Mouse (Mus musculus): ENCODE results near the gene Pard3. TPM values are rescaled to one million over a fixed set of nuclear protein-coding genes. Genes with fewer than 3 reads are reported as not detected.
A peak's percentile ranks its signal among the peaks of the same experiment; 100 is the strongest.

Pard3 gene
- polyA plus RNA-seq, 1 experiment from 2014 or later, result 14.6 TPM

DNA sequence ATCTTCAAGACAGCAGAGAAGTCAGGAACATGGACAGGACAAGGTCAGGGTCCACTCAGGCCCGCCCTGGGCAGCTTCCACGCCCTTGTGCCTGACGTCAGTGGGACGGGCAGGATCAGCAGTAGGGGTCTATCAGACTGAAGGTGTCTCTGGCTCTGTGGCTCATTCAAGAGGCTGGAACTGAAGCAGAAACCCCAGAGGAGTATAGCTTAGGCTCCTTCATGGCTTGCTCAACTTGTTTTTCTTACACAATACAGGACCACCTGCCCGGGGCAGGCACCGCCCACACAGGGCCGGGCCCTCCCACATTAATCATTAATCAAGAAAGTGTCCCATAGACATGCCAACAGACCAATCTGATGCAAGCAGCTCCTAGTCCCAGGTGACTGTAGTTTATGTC, 12.8 kb downstream of the Pard3 start:
- 88% methylated on average over 7 of the region's 7 CpGs for WGBS

DNA sequence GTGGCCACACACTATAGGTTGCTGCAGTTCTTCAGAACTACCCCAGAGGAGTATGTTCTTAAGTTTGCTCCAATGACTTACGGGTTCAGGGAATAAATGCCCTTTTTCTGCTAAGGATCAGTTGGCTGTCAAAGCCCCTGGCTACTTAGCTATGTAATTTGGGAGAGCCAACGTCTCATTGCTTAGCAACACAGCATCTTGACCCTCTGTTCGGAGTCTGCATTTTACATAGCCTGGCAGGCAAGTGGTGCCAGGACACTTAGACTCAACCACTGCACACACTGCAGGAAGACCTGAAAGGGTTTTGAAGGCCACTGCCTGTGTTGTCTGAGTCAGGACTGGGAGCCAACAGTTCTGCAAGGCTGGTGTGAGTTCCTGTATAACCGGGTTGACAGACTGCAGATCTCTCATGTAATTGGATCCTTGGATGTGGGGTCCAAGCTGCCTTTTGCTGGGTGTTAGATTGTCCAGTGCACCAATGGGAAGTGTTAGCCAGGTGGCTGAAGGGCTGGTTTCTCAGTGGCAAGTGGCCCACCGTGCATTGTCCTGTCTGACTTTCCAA, 15.6 kb downstream of the Pard3 start:
- H3K9me3 ChIP-seq (replicated peaks; ENCODE audit: control insufficient read depth, low read length, poor library complexity, severe bottlenecking), result no peaks in the 10 kb centered on the region
- H3K4me1 ChIP-seq (ENCODE audit: control insufficient read depth, insufficient read depth, low read length), result peaks cover 19% of the 10 kb centered on the region
- no peaks in the 10 kb centered on the region for H3K36me3 ChIP-seq (ENCODE audit: control insufficient read depth, insufficient read depth, low read length)
- ATAC-seq, result no peak
- no peak overlapping the region for H3K4me2 ChIP-seq (ENCODE audit: low read length)
- H3K27me3 ChIP-seq (ENCODE audit: control insufficient read depth, insufficient read depth, low read depth, low read length), result no peaks in the 10 kb centered on the region
- H3K9ac ChIP-seq (ENCODE audit: low read depth, low read length), result no peak overlapping the region
- H3K27ac ChIP-seq (ENCODE audit: low read length), result no peak overlapping the region
- no peak overlapping the region for H3K4me3 ChIP-seq (ENCODE audit: low read depth, low read length)
- WGBS, result 46% methylated on average over 5 of the region's 5 CpGs

More for the DNA sequence above, 12.8 kb downstream of the Pard3 start:
- no peak for ATAC-seq
- no peak overlapping the region for H3K27ac ChIP-seq (ENCODE audit: low read length)
- no peak overlapping the region for H3K4me3 ChIP-seq (ENCODE audit: low read depth, low read length)
- H3K4me1 ChIP-seq (ENCODE audit: control insufficient read depth, insufficient read depth, low read length), result peaks cover 22% of the 10 kb centered on the region
- H3K9me3 ChIP-seq (replicated peaks; ENCODE audit: control insufficient read depth, low read length, poor library complexity, severe bottlenecking), result no peaks in the 10 kb centered on the region
- no peak overlapping the region for H3K4me2 ChIP-seq (ENCODE audit: low read length)
- H3K9ac ChIP-seq (ENCODE audit: low read depth, low read length), result no peak overlapping the region
- no peaks in the 10 kb centered on the region for H3K27me3 ChIP-seq (ENCODE audit: control insufficient read depth, insufficient read depth, low read depth, low read length)
- H3K36me3 ChIP-seq (ENCODE audit: control insufficient read depth, insufficient read depth, low read length), result no peaks in the 10 kb centered on the region

GRCm38 (mm10) chr8:127081297-127081696, 17.6 kb downstream of the Pard3 start:
- Histone ChIP-seq H3K36me3 (ENCODE audit: control insufficient read depth, insufficient read depth, low read length) (no peaks in the 10 kb centered on the region), H3K4me2 (ENCODE audit: low read length) (no peak overlapping the region), H3K9me3 (replicated peaks; ENCODE audit: control insufficient read depth, low read length, poor library complexity, severe bottlenecking) (no peaks in the 10 kb centered on the region), H3K4me3 (ENCODE audit: low read depth, low read length) (no peak overlapping the region), H3K27me3 (ENCODE audit: control insufficient read depth, insufficient read depth, low read depth, low read length) (no peaks in the 10 kb centered on the region), H3K9ac (ENCODE audit: low read depth, low read length) (no peak overlapping the region), H3K4me1 (ENCODE audit: control insufficient read depth, insufficient read depth, low read length) (peaks cover 21% of the 10 kb centered on the region), H3K27ac (ENCODE audit: low read length) (no peak overlapping the region)
- ATAC-seq, result no peak
- WGBS, result 96% methylated on average over 3 of the region's 3 CpGs

GRCm38 (mm10) chr8:127082486-127082885, 18.8 kb downstream of the Pard3 start:
- no peaks in the 10 kb centered on the region for H3K27me3 ChIP-seq (ENCODE audit: control insufficient read depth, insufficient read depth, low read depth, low read length)
- 55% methylated on average over 2 of the region's 2 CpGs for WGBS
- H3K4me3 ChIP-seq (ENCODE audit: low read depth, low read length), result no peak overlapping the region
- H3K9ac ChIP-seq (ENCODE audit: low read depth, low read length), result no peak overlapping the region
- H3K27ac ChIP-seq (ENCODE audit: low read length), result no peak overlapping the region
- peaks cover 21% of the 10 kb centered on the region for H3K4me1 ChIP-seq (ENCODE audit: control insufficient read depth, insufficient read depth, low read length)
- ATAC-seq, result no peak
- no peaks in the 10 kb centered on the region for H3K36me3 ChIP-seq (ENCODE audit: control insufficient read depth, insufficient read depth, low read length)
- H3K4me2 ChIP-seq (ENCODE audit: low read length), result no peak overlapping the region
- H3K9me3 ChIP-seq (replicated peaks; ENCODE audit: control insufficient read depth, low read length, poor library complexity, severe bottlenecking), result no peaks in the 10 kb centered on the region

DNA sequence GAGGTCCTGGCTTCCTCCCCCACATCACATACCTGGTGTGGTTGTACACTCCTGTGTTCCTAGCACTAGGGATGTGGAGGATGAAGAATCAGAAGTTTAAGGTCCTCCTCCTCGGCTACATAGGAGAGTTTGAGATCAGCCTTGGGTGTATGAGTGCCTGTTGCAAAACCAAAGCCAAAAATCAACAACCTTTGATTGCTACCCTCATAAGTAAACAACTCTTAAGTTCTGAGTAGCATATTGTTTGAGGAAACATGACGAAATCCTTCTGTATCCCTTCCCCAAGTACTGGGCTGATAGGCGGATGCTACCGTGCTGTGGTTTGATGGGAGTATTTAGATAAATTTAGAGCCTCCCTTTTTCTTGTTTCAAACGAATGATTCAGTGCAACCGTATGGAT, 20.9 kb downstream of the Pard3 start:
- Histone ChIP-seq H3K9ac (ENCODE audit: low read depth, low read length) (no peak overlapping the region), H3K27me3 (ENCODE audit: control insufficient read depth, insufficient read depth, low read depth, low read length) (no peaks in the 10 kb centered on the region), H3K27ac (ENCODE audit: low read length) (no peak overlapping the region), H3K4me3 (ENCODE audit: low read depth, low read length) (no peak overlapping the region), H3K4me1 (ENCODE audit: control insufficient read depth, insufficient read depth, low read length) (peaks cover 21% of the 10 kb centered on the region), H3K9me3 (replicated peaks; ENCODE audit: control insufficient read depth, low read length, poor library complexity, severe bottlenecking) (no peaks in the 10 kb centered on the region), H3K4me2 (ENCODE audit: low read length) (no peak overlapping the region), H3K36me3 (ENCODE audit: control insufficient read depth, insufficient read depth, low read length) (no peaks in the 10 kb centered on the region)
- WGBS, result 95% methylated on average over 6 of the region's 6 CpGs
- no peak for ATAC-seq

- Histone ChIP-seq H3K27me3 (ENCODE audit: control insufficient read depth, insufficient read depth, low read depth, low read length) (no peaks in the 10 kb centered on the region), H3K9me3 (replicated peaks; ENCODE audit: control insufficient read depth, low read length, poor library complexity, severe bottlenecking) (no peaks in the 10 kb centered on the region), H3K4me2 (ENCODE audit: low read length) (no peak overlapping the region), H3K36me3 (ENCODE audit: control insufficient read depth, insufficient read depth, low read length) (no peaks in the 10 kb centered on the region), H3K27ac (ENCODE audit: low read length) (no peak overlapping the region), H3K4me1 (ENCODE audit: control insufficient read depth, insufficient read depth, low read length) (peaks cover 13% of the 10 kb centered on the region), H3K9ac (ENCODE audit: low read depth, low read length) (no peak overlapping the region), H3K4me3 (ENCODE audit: low read depth, low read length) (no peak overlapping the region)
- 69% methylated on average over 1 of the region's 1 CpGs for WGBS
- ATAC-seq, result no peak
These were observed 23.7 kb downstream of the Pard3 start for GRCm38 (mm10) chr8:127087434-127087833.

- no peak overlapping the region for H3K4me3 ChIP-seq (ENCODE audit: low read depth, low read length)
- H3K36me3 ChIP-seq (ENCODE audit: control insufficient read depth, insufficient read depth, low read length), result no peaks in the 10 kb centered on the region
- no peak overlapping the region for H3K9ac ChIP-seq (ENCODE audit: low read depth, low read length)
- no peaks in the 10 kb centered on the region for H3K9me3 ChIP-seq (replicated peaks; ENCODE audit: control insufficient read depth, low read length, poor library complexity, severe bottlenecking)
- no peaks in the 10 kb centered on the region for H3K27me3 ChIP-seq (ENCODE audit: control insufficient read depth, insufficient read depth, low read depth, low read length)
- no peak for ATAC-seq
- H3K27ac ChIP-seq (ENCODE audit: low read length), result no peak overlapping the region
- peaks cover 16% of the 10 kb centered on the region for H3K4me1 ChIP-seq (ENCODE audit: control insufficient read depth, insufficient read depth, low read length)
- 25% methylated on average over 9 of the region's 9 CpGs for WGBS
- H3K4me2 ChIP-seq (ENCODE audit: low read length), result peak overlapping the region; percentile 5; the same call in 1 of the 2 replicates
These were observed 24.7 kb downstream of the Pard3 start for GRCm38 (mm10) chr8:127088372-127088771.

DNA sequence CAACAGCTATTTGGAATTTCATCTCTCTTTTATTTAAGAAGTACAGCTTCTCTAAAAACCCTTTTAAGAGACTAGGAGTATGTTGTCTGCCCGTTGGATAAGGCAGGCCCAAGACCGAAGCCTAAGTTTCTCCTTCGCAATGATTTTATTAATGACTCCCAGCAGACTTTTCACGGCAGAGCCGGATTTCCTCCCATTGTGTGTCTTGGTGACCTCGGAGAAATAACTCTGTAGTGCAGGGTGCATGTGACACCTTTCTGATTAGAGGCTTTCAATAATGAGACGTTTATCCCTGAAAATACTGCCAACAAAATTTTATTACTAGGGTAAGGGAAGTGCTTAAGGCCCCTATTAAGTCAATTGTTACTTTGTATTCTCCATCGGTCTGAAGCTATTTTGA, 25.3 kb downstream of the Pard3 start:
- H3K27me3 ChIP-seq (ENCODE audit: control insufficient read depth, insufficient read depth, low read depth, low read length), result no peaks in the 10 kb centered on the region
- no peak overlapping the region for H3K27ac ChIP-seq (ENCODE audit: low read length)
- H3K4me1 ChIP-seq (ENCODE audit: control insufficient read depth, insufficient read depth, low read length), result peaks cover 16% of the 10 kb centered on the region
- no peak overlapping the region for H3K4me2 ChIP-seq (ENCODE audit: low read length)
- ATAC-seq, result no peak
- no peak overlapping the region for H3K9ac ChIP-seq (ENCODE audit: low read depth, low read length)
- WGBS, result 53% methylated on average over 8 of the region's 8 CpGs
- no peak overlapping the region for H3K4me3 ChIP-seq (ENCODE audit: low read depth, low read length)
- no peaks in the 10 kb centered on the region for H3K36me3 ChIP-seq (ENCODE audit: control insufficient read depth, insufficient read depth, low read length)
- no peaks in the 10 kb centered on the region for H3K9me3 ChIP-seq (replicated peaks; ENCODE audit: control insufficient read depth, low read length, poor library complexity, severe bottlenecking)

- H3K36me3 ChIP-seq (ENCODE audit: control insufficient read depth, insufficient read depth, low read length), result no peaks in the 10 kb centered on the region
- no peaks in the 10 kb centered on the region for H3K27me3 ChIP-seq (ENCODE audit: control insufficient read depth, insufficient read depth, low read depth, low read length)
- no peak overlapping the region for H3K9ac ChIP-seq (ENCODE audit: low read depth, low read length)
- no peak overlapping the region for H3K4me2 ChIP-seq (ENCODE audit: low read length)
- H3K9me3 ChIP-seq (replicated peaks; ENCODE audit: control insufficient read depth, low read length, poor library complexity, severe bottlenecking), result no peaks in the 10 kb centered on the region
- H3K4me3 ChIP-seq (ENCODE audit: low read depth, low read length), result no peak overlapping the region
- no peak overlapping the region for H3K27ac ChIP-seq (ENCODE audit: low read length)
- WGBS, result 91% methylated on average over 4 of the region's 4 CpGs
- no peak for ATAC-seq
- peaks cover 16% of the 10 kb centered on the region for H3K4me1 ChIP-seq (ENCODE audit: control insufficient read depth, insufficient read depth, low read length)
These were observed 26.7 kb downstream of the Pard3 start for GRCm38 (mm10) chr8:127090435-127090834.
